Mouse (Mus musculus): Measurements from ENCODE around the gene Cntn4.

Gene Cntn4

GRCm38 (mm10) chr6:106663780-106664651 is 986.6 kb downstream of the Cntn4 start:
- DNase-seq, result peak; percentile 24 to 49

- DNase-seq, result no peak
These were observed 998.1 kb downstream of the Cntn4 start for GRCm38 (mm10) chr6:106675581-106675980.

GRCm38 (mm10) chr6:106701931-106702330 is 1024.5 kb downstream of the Cntn4 start:
- no peak for DNase-seq

GRCm38 (mm10) chr6:106705506-106706035 is 1028.1 kb downstream of the Cntn4 start:
- no peak for DNase-seq

GRCm38 (mm10) chr6:106725642-106726041 is 1048.2 kb downstream of the Cntn4 start:
- no peak for DNase-seq

- DNase-seq, result no peak
These were observed 1048.6 kb downstream of the Cntn4 start for GRCm38 (mm10) chr6:106726078-106726477.

GRCm38 (mm10) chr6:106727703-106728102 is 1050.2 kb downstream of the Cntn4 start:
- no peak for DNase-seq

GRCm38 (mm10) chr6:106729682-106730314 is 1052.3 kb downstream of the Cntn4 start:
- DNase-seq, result no peak

- DNase-seq, result no peak
These were observed 1055.1 kb downstream of the Cntn4 start for GRCm38 (mm10) chr6:106732563-106732962.

- no peak for DNase-seq
These were observed 1060.8 kb downstream of the Cntn4 start for GRCm38 (mm10) chr6:106738229-106738628.

- no peak for DNase-seq
These were observed 1062.9 kb downstream of the Cntn4 start for GRCm38 (mm10) chr6:106740244-106740825.

- no peak for DNase-seq
These were observed 1066.2 kb downstream of the Cntn4 start for GRCm38 (mm10) chr6:106743556-106744233.

GRCm38 (mm10) chr6:106745673-106746394 is 1068.4 kb downstream of the Cntn4 start:
- DNase-seq, result no peak

GRCm38 (mm10) chr6:106747251-106747650 is 1069.8 kb downstream of the Cntn4 start:
- no peak for DNase-seq

GRCm38 (mm10) chr6:106747804-106748203 is 1070.3 kb downstream of the Cntn4 start:
- no peak for DNase-seq
